Mouse (Mus musculus): ENCODE data around the gene Crocc2. TPM values are rescaled to one million over a fixed set of nuclear protein-coding genes. Genes with fewer than 3 reads are reported as not detected.

The Crocc2 gene
- polyA plus RNA-seq, 2 experiments: 0.17 to 0.39 TPM

DNA sequence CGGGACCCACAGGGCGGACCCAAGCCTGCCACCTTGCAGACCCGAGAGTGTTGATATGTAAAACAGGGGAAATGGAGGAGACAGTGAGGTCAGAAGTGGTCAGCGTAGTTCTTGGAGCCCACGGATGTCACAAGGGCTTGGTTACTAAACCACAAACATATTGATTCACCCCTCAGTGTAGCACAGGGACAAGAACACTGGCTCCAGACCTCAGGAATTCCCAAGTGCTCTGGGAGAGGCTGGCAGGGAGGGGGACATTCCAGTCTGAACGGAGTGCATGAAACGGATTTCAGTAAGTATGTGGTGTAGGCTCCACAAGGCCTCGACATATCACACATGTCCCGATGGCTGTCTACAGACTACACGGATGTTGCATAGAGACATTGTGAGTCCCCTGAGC, 6.6 kb upstream of the Crocc2 start:
- Histone ChIP-seq H3K4me1 (ENCODE audit: control insufficient read depth, insufficient read depth, low read length) (no peaks in the 10 kb centered on the region), H3K27me3 (ENCODE audit: control insufficient read depth, insufficient read depth, low read length) (no peaks in the 10 kb centered on the region), H3K4me2 (replicated peaks; ENCODE audit: low read depth, low read length, severe bottlenecking) (no peak overlapping the region), H3K9ac (ENCODE audit: low read depth, low read length, severe bottlenecking) (no peak overlapping the region), H3K4me3 (replicated peaks; ENCODE audit: low read length) (no peak overlapping the region), H3K9me3 (ENCODE audit: control insufficient read depth, low read length) (no peaks in the 10 kb centered on the region), H3K27ac (replicated peaks; ENCODE audit: low read depth, low read length) (no peak overlapping the region), H3K36me3 (ENCODE audit: control insufficient read depth, insufficient read depth, low read length) (no peaks in the 10 kb centered on the region)
- no peak for TF ChIP-seq POLR2A (IDR thresholded peaks at IDR 0.05; ENCODE audit: borderline replicate concordance, extremely low read depth, insufficient read depth, insufficient read length)
- 86% methylated on average over 10 of the region's 10 CpGs for WGBS
- ATAC-seq (ENCODE audit: low FRiP score, low read depth): no peak
- DNase-seq (ENCODE audit: low spot score): no peak

DNA sequence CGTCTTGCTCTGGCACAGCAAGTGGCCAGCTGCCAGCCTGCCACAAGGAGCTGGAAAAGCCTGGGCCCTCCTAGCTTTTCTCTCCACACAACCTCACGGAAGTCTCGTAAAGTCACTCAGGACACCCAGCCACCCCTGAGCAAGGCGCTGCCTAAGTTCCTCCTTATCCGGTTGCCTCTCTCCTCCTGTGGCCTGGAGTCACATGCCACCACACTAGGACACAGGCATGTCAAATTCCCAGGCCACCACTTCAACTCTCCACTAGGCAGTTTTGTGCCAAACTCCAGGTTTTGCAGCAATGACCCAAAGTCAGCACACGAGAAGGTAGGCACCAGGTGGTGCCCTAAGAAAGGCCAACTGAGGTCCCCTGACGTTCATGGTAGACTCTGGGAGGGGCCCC, 5.9 kb upstream of the Crocc2 start:
- Histone ChIP-seq H3K27me3 (ENCODE audit: control insufficient read depth, insufficient read depth, low read length) (no peaks in the 10 kb centered on the region), H3K9ac (ENCODE audit: low read depth, low read length, severe bottlenecking) (no peak overlapping the region)
- no peak for ATAC-seq (ENCODE audit: low FRiP score, low read depth)

DNA sequence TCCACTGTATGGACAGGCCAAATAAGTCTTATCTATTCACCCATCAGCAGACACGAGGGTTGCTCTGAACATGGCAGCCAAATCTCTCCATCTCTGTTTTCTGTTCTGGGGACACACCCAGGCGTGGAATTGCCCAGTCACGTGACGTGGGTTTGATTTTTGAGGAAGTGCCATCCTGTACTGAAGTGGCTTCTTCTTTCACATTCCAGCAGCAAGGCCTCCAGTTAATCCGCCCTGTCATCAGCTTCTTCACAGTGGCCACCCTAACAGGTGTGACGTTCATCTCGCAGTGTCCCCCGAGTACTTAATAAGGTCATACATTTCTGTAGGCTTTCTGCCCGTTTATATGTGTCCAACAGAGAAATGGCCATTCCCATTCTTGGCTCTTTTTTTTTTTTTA, 3.1 kb upstream of the Crocc2 start:
- H3K9ac ChIP-seq (ENCODE audit: low read depth, low read length, severe bottlenecking): no peak overlapping the region
- no peak for ATAC-seq (ENCODE audit: low FRiP score, low read depth)
- no peak for TF ChIP-seq POLR2A (IDR thresholded peaks at IDR 0.05; ENCODE audit: borderline replicate concordance, extremely low read depth, insufficient read depth, insufficient read length)
- no peak for DNase-seq (ENCODE audit: low spot score)
- H3K36me3 ChIP-seq (ENCODE audit: control insufficient read depth, insufficient read depth, low read length): no peaks in the 10 kb centered on the region
- no peaks in the 10 kb centered on the region for H3K27me3 ChIP-seq (ENCODE audit: control insufficient read depth, insufficient read depth, low read length)
- H3K4me2 ChIP-seq (replicated peaks; ENCODE audit: low read depth, low read length, severe bottlenecking): no peak overlapping the region
- no peak overlapping the region for H3K27ac ChIP-seq (replicated peaks; ENCODE audit: low read depth, low read length)
- H3K4me3 ChIP-seq (replicated peaks; ENCODE audit: low read length): no peak overlapping the region
- no peaks in the 10 kb centered on the region for H3K9me3 ChIP-seq (ENCODE audit: control insufficient read depth, low read length)
- 76% methylated on average over 9 of the region's 9 CpGs for WGBS
- no peaks in the 10 kb centered on the region for H3K4me1 ChIP-seq (ENCODE audit: control insufficient read depth, insufficient read depth, low read length)

More for the DNA sequence above, 5.9 kb upstream of the Crocc2 start:
- no peak overlapping the region for H3K4me3 ChIP-seq (replicated peaks; ENCODE audit: low read length)
- H3K27ac ChIP-seq (replicated peaks; ENCODE audit: low read depth, low read length): no peak overlapping the region
- no peaks in the 10 kb centered on the region for H3K9me3 ChIP-seq (ENCODE audit: control insufficient read depth, low read length)
- 65% methylated on average over 7 of the region's 7 CpGs for WGBS
- H3K4me1 ChIP-seq (ENCODE audit: control insufficient read depth, insufficient read depth, low read length): no peaks in the 10 kb centered on the region
- no peak overlapping the region for H3K4me2 ChIP-seq (replicated peaks; ENCODE audit: low read depth, low read length, severe bottlenecking)
- no peak for TF ChIP-seq POLR2A (IDR thresholded peaks at IDR 0.05; ENCODE audit: borderline replicate concordance, extremely low read depth, insufficient read depth, insufficient read length)
- DNase-seq (ENCODE audit: low spot score): no peak
- no peaks in the 10 kb centered on the region for H3K36me3 ChIP-seq (ENCODE audit: control insufficient read depth, insufficient read depth, low read length)

DNA sequence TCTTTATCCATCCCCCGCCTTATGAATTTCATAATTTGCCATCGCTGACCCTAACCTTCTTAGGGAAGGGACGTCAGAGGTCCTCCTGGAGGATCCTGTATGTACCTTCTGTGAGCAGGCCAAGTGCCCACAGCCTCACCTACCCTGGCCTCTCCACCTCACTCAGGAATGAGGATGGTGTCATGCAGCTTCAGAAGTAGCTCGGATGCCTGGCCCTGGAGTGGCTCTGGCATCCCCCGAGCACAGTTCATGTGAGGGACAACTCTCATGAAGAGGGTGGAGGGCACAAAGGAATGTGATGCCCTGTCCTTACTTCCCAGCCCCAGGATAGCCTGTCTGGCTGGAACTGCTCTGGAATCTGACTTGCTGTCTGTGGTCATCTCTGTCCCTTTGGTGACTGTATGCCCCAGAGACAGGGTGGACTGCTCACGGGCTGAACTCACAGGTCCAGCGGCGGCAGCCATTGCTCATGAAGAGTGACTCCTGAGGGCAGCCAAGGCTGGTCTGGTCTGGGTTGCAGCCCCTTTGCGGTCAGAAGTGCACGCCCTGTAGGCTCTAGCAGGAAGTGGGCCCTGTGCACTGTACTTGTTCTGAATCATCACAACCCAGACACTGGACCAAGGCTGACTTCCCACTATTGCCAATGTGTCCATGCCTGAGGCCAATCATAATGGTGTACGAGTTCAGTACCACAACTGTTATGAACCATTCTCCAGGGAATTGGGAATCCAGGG, 2.0 kb upstream of the Crocc2 start:
- DNase-seq (ENCODE audit: low spot score) (no peak), ATAC-seq (ENCODE audit: low FRiP score, low read depth) (no peak)
- Histone ChIP-seq H3K9ac (ENCODE audit: low read depth, low read length, severe bottlenecking) (no peak overlapping the region), H3K4me1 (ENCODE audit: control insufficient read depth, insufficient read depth, low read length) (no peaks in the 10 kb centered on the region), H3K27me3 (ENCODE audit: control insufficient read depth, insufficient read depth, low read length) (no peaks in the 10 kb centered on the region), H3K36me3 (ENCODE audit: control insufficient read depth, insufficient read depth, low read length) (no peaks in the 10 kb centered on the region), H3K4me2 (replicated peaks; ENCODE audit: low read depth, low read length, severe bottlenecking) (no peak overlapping the region), H3K4me3 (replicated peaks; ENCODE audit: low read length) (no peak overlapping the region), H3K9me3 (ENCODE audit: control insufficient read depth, low read length) (no peaks in the 10 kb centered on the region), H3K27ac (replicated peaks; ENCODE audit: low read depth, low read length) (no peak overlapping the region)
- no peak for TF ChIP-seq POLR2A (IDR thresholded peaks at IDR 0.05; ENCODE audit: borderline replicate concordance, extremely low read depth, insufficient read depth, insufficient read length)
- WGBS: 83% methylated on average over 11 of the region's 11 CpGs

DNA sequence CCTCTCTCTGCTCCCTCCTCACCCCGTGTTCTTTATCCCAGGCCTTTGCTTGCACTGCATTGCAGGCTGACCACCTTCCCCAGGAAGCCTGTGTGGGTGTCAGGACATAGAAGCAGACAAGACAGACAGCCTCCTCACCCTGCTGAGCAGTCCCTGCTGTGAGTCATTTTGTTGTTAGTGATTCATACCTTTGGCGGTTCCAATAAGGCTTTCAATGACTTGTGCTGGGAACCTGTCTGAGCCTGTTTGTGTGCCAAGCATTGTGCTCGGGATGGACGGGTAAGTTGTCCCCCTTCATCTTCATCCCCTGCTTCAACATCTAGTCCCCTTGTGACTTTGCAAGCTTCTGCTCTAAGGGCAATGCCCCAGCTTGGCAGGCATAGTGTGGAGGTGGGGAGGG, 5.1 kb downstream of the Crocc2 start:
- H3K9ac ChIP-seq (ENCODE audit: low read depth, low read length, severe bottlenecking): no peak overlapping the region
- H3K27ac ChIP-seq (replicated peaks; ENCODE audit: low read depth, low read length): no peak overlapping the region
- no peak overlapping the region for H3K4me3 ChIP-seq (replicated peaks; ENCODE audit: low read length)
- no peak for ATAC-seq (ENCODE audit: low FRiP score, low read depth)
- H3K4me2 ChIP-seq (replicated peaks; ENCODE audit: low read depth, low read length, severe bottlenecking): no peak overlapping the region
- no peaks in the 10 kb centered on the region for H3K9me3 ChIP-seq (ENCODE audit: control insufficient read depth, low read length)
- DNase-seq (ENCODE audit: low spot score): no peak
- WGBS: 70% methylated on average over 4 of the region's 4 CpGs
- H3K4me1 ChIP-seq (ENCODE audit: control insufficient read depth, insufficient read depth, low read length): peaks cover 32% of the 10 kb centered on the region
- no peaks in the 10 kb centered on the region for H3K27me3 ChIP-seq (ENCODE audit: control insufficient read depth, insufficient read depth, low read length)
- H3K36me3 ChIP-seq (ENCODE audit: control insufficient read depth, insufficient read depth, low read length): no peaks in the 10 kb centered on the region
- TF ChIP-seq POLR2A (IDR thresholded peaks at IDR 0.05; ENCODE audit: borderline replicate concordance, extremely low read depth, insufficient read depth, insufficient read length): no peak

Measured in limb, embryonic 14.5 days (tissue).